ENCODE assay signal across 19 mouse cellular contexts in genomic region chr3:133518116-133518515, GRCm38 (mm10).
"Had no signal": no experiment of that assay in that cellular context is flagged by ENCODE, and none has a peak within 500 bp of the region (broad histone marks: within the 10 kb centered on the region; RNA-seq: fewer than 3 reads in every experiment).

No protein-coding gene starts in this region.

- H3K27ac ChIP-seq: kidney, postnatal 0 days; limb, embryonic 12.5 days; liver, embryonic 14.5 days; macrophage; midbrain, embryonic 10.5 days; midbrain, embryonic 13.5 days; neural tube, embryonic 13.5 days; stomach, embryonic 15.5 days had no signal

- H3K9ac ChIP-seq: limb, embryonic 12.5 days; limb, embryonic 15.5 days; liver, embryonic 14.5 days; liver, postnatal 0 days; lung, embryonic 14.5 days; midbrain, embryonic 13.5 days; neural tube, embryonic 13.5 days; stomach, embryonic 15.5 days had no signal

- DNase-seq: layer of hippocampus, postnatal 36 days; left cerebral cortex, postnatal 4 days; lung, embryonic 14.5 days; retina, postnatal 1 day; right cerebral cortex, postnatal 25 days; spleen, adult 18-20 months; thymus, postnatal 36 days had no signal

- H3K27me3 ChIP-seq: limb, embryonic 12.5 days; limb, embryonic 15.5 days; megakaryocyte, embryonic 14.5 days; midbrain, embryonic 13.5 days; neural tube, embryonic 13.5 days; stomach, embryonic 15.5 days had no signal

- H3K4me3 ChIP-seq: limb, embryonic 12.5 days; limb, embryonic 15.5 days; megakaryocyte, embryonic 14.5 days; midbrain, embryonic 10.5 days; midbrain, embryonic 13.5 days; myocyte; neural tube, embryonic 13.5 days; stomach, embryonic 15.5 days had no signal

- H3K9me3 ChIP-seq: limb, embryonic 12.5 days; limb, embryonic 15.5 days; megakaryocyte, embryonic 14.5 days; midbrain, embryonic 10.5 days; midbrain, embryonic 13.5 days; neural tube, embryonic 13.5 days; stomach, embryonic 15.5 days had no signal

- H3K4me1 ChIP-seq: limb, embryonic 12.5 days; midbrain, embryonic 10.5 days; midbrain, embryonic 13.5 days; neural tube, embryonic 13.5 days; stomach, embryonic 15.5 days had no signal
